Mouse (Mus musculus) MEL (cell line): Measurements from ENCODE around the gene Katnbl1. TPM values are rescaled to one million over a fixed set of nuclear protein-coding genes. Genes with fewer than 3 reads are reported as not detected.

Experiments used
- DNase-seq: peaks from one replicate; pipeline ENCODE4 v3.0.0; 2011; ENCODE audit warnings: low read depth, low spot score
- H3K27ac ChIP-seq: 2 replicates; pipeline ENCODE4 v1.5.1; 2012; ENCODE audit warnings: low read depth, mild to moderate bottlenecking, control low read depth, low read length, moderate library complexity; ENCODE audit not compliant: control insufficient read depth
- H3K27me3 ChIP-seq, 2 experiments: fragments of 150-350 bp in 1 of 2; sonication (generic) in 1 of 2; 2 replicates each; pipeline ENCODE4 v1.6.1; 2012; ENCODE audit warnings: low read length in 2 of 2, mild to moderate bottlenecking in 2 of 2, improper control_type of control experiment in 1 of 2, moderate library complexity in 1 of 2; ENCODE audit not compliant: insufficient read depth in 2 of 2, control insufficient read depth in 1 of 2
- H3K36me3 ChIP-seq, 2 experiments: 2 replicates each; pipeline ENCODE4 v1.6.1; 2012 to 2014; ENCODE audit warnings: low read length in 2 of 2, improper control_type of control experiment in 1 of 2, inconsistent platforms in 1 of 2, mild to moderate bottlenecking in 1 of 2; ENCODE audit not compliant: insufficient read depth in 2 of 2, control insufficient read depth in 1 of 2
- H3K4me1 ChIP-seq, 2 experiments: fragments of 150-350 bp in 1 of 2; sonication (generic) in 1 of 2; 2 replicates each; pipeline ENCODE4 v1.6.1; 2012; ENCODE audit warnings: low read length in 2 of 2, improper control_type of control experiment in 1 of 2, mild to moderate bottlenecking in 1 of 2; ENCODE audit not compliant: insufficient read depth in 2 of 2, control insufficient read depth in 1 of 2
- H3K4me3 ChIP-seq, 2 experiments: fragments of 150-350 bp in 1 of 2; sonication (generic) in 1 of 2; 2 replicates each; pipeline ENCODE4 v1.5.1; 2012; ENCODE audit warnings: low read depth in 2 of 2, low read length in 2 of 2, mild to moderate bottlenecking in 2 of 2, moderate library complexity in 2 of 2, control low read depth in 1 of 2, improper control_type of control experiment in 1 of 2; ENCODE audit not compliant: control insufficient read depth in 1 of 2, insufficient read depth in 1 of 2
- H3K79me2 ChIP-seq: 2 replicates; pipeline ENCODE4 v1.6.1; 2012; ENCODE audit warnings: mild to moderate bottlenecking, low read length, moderate library complexity; ENCODE audit not compliant: control insufficient read depth, poor library complexity, insufficient read depth
- H3K9ac ChIP-seq: 2 replicates; pipeline ENCODE4 v1.6.1; 2012; ENCODE audit warnings: low read depth, mild to moderate bottlenecking, control low read depth, low read length, moderate library complexity; ENCODE audit not compliant: control insufficient read depth, poor library complexity, severe bottlenecking
- H3K9me3 ChIP-seq: fragments of 150-350 bp; sonication (generic); replicated peaks from 2 replicates; pipeline ENCODE4 v1.6.1; 2012; ENCODE audit warnings: mild to moderate bottlenecking, low read length, improper control_type of control experiment, moderate library complexity; ENCODE audit not compliant: insufficient read depth
- BHLHE40 ChIP-seq: IDR thresholded peaks from 2 replicates; pipeline ENCODE4 v1.6.1; 2012; ENCODE audit warnings: low read depth, mild to moderate bottlenecking, inconsistent platforms, low read length, improper control_type of control experiment, borderline replicate concordance
- CHD2 ChIP-seq: IDR thresholded peaks from 2 replicates; pipeline ENCODE4 v1.6.1; 2011; ENCODE audit warnings: low read length, improper control_type of control experiment
- ELF1 ChIP-seq: IDR thresholded peaks from 2 replicates; pipeline ENCODE4 v1.6.1; 2014; ENCODE audit warnings: low read depth, mild to moderate bottlenecking, inconsistent platforms, low read length, improper control_type of control experiment, moderate library complexity
- EP300 ChIP-seq, 2 experiments: IDR thresholded peaks; 2 replicates each; pipeline ENCODE4 v1.6.1; 2011; ENCODE audit warnings: improper control_type of control experiment in 2 of 2, low read length in 2 of 2, low read depth in 1 of 2, mild to moderate bottlenecking in 1 of 2
- ETS1 ChIP-seq: IDR thresholded peaks from 2 replicates; pipeline ENCODE4 v1.6.1; 2012; ENCODE audit warnings: low read depth, mild to moderate bottlenecking, inconsistent platforms, low read length, improper control_type of control experiment, moderate library complexity
- GABPA ChIP-seq: IDR thresholded peaks from 2 replicates; pipeline ENCODE4 v1.6.1; 2012; ENCODE audit warnings: low read depth, mild to moderate bottlenecking, inconsistent platforms, low read length, improper control_type of control experiment, moderate library complexity
- GATA1 ChIP-seq: IDR thresholded peaks from 2 replicates; pipeline ENCODE4 v1.6.1; 2011; ENCODE audit warnings: low read depth, low read length, improper control_type of control experiment
- HCFC1 ChIP-seq: IDR thresholded peaks from 2 replicates; pipeline ENCODE4 v1.6.1; 2012; ENCODE audit warnings: low read depth, mild to moderate bottlenecking, inconsistent platforms, low read length, improper control_type of control experiment, moderate library complexity
- JUND ChIP-seq: IDR thresholded peaks from 2 replicates; pipeline ENCODE4 v1.6.1; 2011; ENCODE audit warnings: low read depth, mild to moderate bottlenecking, improper control_type of control experiment, low read length
- KAT2A ChIP-seq: conservative IDR thresholded peaks from 2 replicates; pipeline ENCODE4 v1.6.1; 2012; ENCODE audit warnings: low read depth, low read length, improper control_type of control experiment, inconsistent platforms
- MAFK ChIP-seq: IDR thresholded peaks from 2 replicates; pipeline ENCODE4 v1.6.1; 2011; ENCODE audit warnings: low read depth, mild to moderate bottlenecking, low read length, improper control_type of control experiment, borderline replicate concordance
- MAX ChIP-seq: IDR thresholded peaks from 2 replicates; pipeline ENCODE4 v1.6.1; 2011; ENCODE audit warnings: low read length, improper control_type of control experiment
- MAZ ChIP-seq: IDR thresholded peaks from 2 replicates; pipeline ENCODE4 v1.6.1; 2012; ENCODE audit warnings: low read depth, mild to moderate bottlenecking, inconsistent platforms, low read length, improper control_type of control experiment
- MEF2A ChIP-seq: IDR thresholded peaks from 2 replicates; pipeline ENCODE4 v1.6.1; 2014; ENCODE audit warnings: low read depth, mild to moderate bottlenecking, inconsistent platforms, low read length, improper control_type of control experiment; ENCODE audit not compliant: poor library complexity, insufficient replicate concordance, severe bottlenecking; ENCODE audit errors: extremely low read depth
- MXI1 ChIP-seq: IDR thresholded peaks from 2 replicates; pipeline ENCODE4 v1.6.1; 2011; ENCODE audit warnings: mild to moderate bottlenecking, low read depth, low read length, improper control_type of control experiment
- MYB ChIP-seq: IDR thresholded peaks from 2 replicates; pipeline ENCODE4 v1.6.1; 2011; ENCODE audit warnings: mild to moderate bottlenecking, low read depth, low read length, improper control_type of control experiment
- MYC ChIP-seq: IDR thresholded peaks from 2 replicates; pipeline ENCODE4 v1.6.1; 2011; ENCODE audit warnings: low read depth, mild to moderate bottlenecking, low read length, improper control_type of control experiment, moderate library complexity
- NELFE ChIP-seq: IDR thresholded peaks from 2 replicates; pipeline ENCODE4 v1.6.1; 2011; ENCODE audit warnings: low read depth, low read length, improper control_type of control experiment
- NRF1 ChIP-seq: IDR thresholded peaks from 2 replicates; pipeline ENCODE4 v1.6.1; 2014; ENCODE audit warnings: low read depth, mild to moderate bottlenecking, inconsistent platforms, low read length, improper control_type of control experiment, moderate library complexity; ENCODE audit not compliant: poor library complexity, insufficient read depth, severe bottlenecking
- POLR2A ChIP-seq, 2 experiments: IDR thresholded peaks; 2 replicates each; pipeline ENCODE4 v1.6.1; 2011 to 2012; ENCODE audit warnings: low read length in 2 of 2, mild to moderate bottlenecking in 2 of 2, control low read depth in 1 of 2, improper control_type of control experiment in 1 of 2, low read depth in 1 of 2, moderate library complexity in 1 of 2; ENCODE audit not compliant: control insufficient read depth in 1 of 2, insufficient read depth in 1 of 2, poor library complexity in 1 of 2
- POLR2AphosphoS5 ChIP-seq: IDR thresholded peaks from 2 replicates; pipeline ENCODE4 v1.6.1; 2012; ENCODE audit warnings: low read depth, borderline replicate concordance, mild to moderate bottlenecking, inconsistent platforms, low read length, moderate library complexity, mixed read lengths
- RAD21 ChIP-seq: IDR thresholded peaks from 2 replicates; pipeline ENCODE4 v1.6.1; 2011; ENCODE audit warnings: mild to moderate bottlenecking, low read depth, low read length, improper control_type of control experiment
- RCOR1 ChIP-seq: IDR thresholded peaks from 2 replicates; pipeline ENCODE4 v1.6.1; 2012; ENCODE audit warnings: low read depth, mild to moderate bottlenecking, inconsistent platforms, low read length, improper control_type of control experiment
- SIN3A ChIP-seq: IDR thresholded peaks from 2 replicates; pipeline ENCODE4 v1.6.1; 2012; ENCODE audit warnings: low read length, improper control_type of control experiment, inconsistent platforms
- SMC3 ChIP-seq: IDR thresholded peaks from 2 replicates; pipeline ENCODE4 v1.6.1; 2011; ENCODE audit warnings: low read depth, low read length, improper control_type of control experiment
- TAL1 ChIP-seq: IDR thresholded peaks from 2 replicates; pipeline ENCODE4 v1.6.1; 2012; ENCODE audit warnings: mild to moderate bottlenecking, inconsistent platforms, low read length, moderate library complexity, mixed read lengths
- TBP ChIP-seq: IDR thresholded peaks from 2 replicates; pipeline ENCODE4 v1.8.0; 2011; ENCODE audit warnings: low read depth, low read length, improper control_type of control experiment
- TCF12 ChIP-seq: IDR thresholded peaks from 2 replicates; pipeline ENCODE4 v1.6.1; 2014; ENCODE audit warnings: low read depth, mild to moderate bottlenecking, inconsistent platforms, low read length, improper control_type of control experiment, moderate library complexity
- UBTF ChIP-seq: IDR thresholded peaks from 2 replicates; pipeline ENCODE4 v1.6.1; 2012; ENCODE audit warnings: low read depth, mild to moderate bottlenecking, inconsistent platforms, low read length, improper control_type of control experiment, moderate library complexity, borderline replicate concordance; ENCODE audit not compliant: insufficient read depth
- USF1 ChIP-seq: IDR thresholded peaks from 2 replicates; pipeline ENCODE4 v1.6.1; 2014; ENCODE audit warnings: low read depth, mild to moderate bottlenecking, inconsistent platforms, low read length, improper control_type of control experiment, moderate library complexity
- USF2 ChIP-seq, 2 experiments: IDR thresholded peaks; 2 replicates each; pipeline ENCODE4 v1.6.1; 2011 to 2012; ENCODE audit warnings: improper control_type of control experiment in 2 of 2, low read length in 2 of 2, borderline replicate concordance in 1 of 2, inconsistent platforms in 1 of 2, low read depth in 1 of 2, mild to moderate bottlenecking in 1 of 2; ENCODE audit not compliant: insufficient read depth in 1 of 2
- ZKSCAN1 ChIP-seq: IDR thresholded peaks from 2 replicates; pipeline ENCODE4 v1.6.1; 2012; ENCODE audit warnings: low read depth, mild to moderate bottlenecking, inconsistent platforms, low read length, improper control_type of control experiment, moderate library complexity
- ZMIZ1 ChIP-seq: IDR thresholded peaks from 2 replicates; pipeline ENCODE4 v1.6.1; 2012; ENCODE audit warnings: low read depth, mild to moderate bottlenecking, inconsistent platforms, low read length, improper control_type of control experiment, moderate library complexity
- ZNF384 ChIP-seq: IDR thresholded peaks from 2 replicates; pipeline ENCODE4 v1.6.1; 2012; ENCODE audit warnings: low read depth, mild to moderate bottlenecking, inconsistent platforms, low read length, improper control_type of control experiment
- polyA plus RNA-seq, 2 experiments: library from polyadenylated mRNA; stranded (reverse) in 1 of 2; unstranded in 1 of 2; fragments of >175 nt in 1 of 2; fragments of >200 nt in 1 of 2; gene quantifications; 2 replicates each; pipeline versions ENCODE4 v1.2.1 to v1.2.4; 2012; ENCODE audit warnings: low replicate concordance in 2 of 2, low read depth in 1 of 2; ENCODE audit not compliant: insufficient read length in 2 of 2, insufficient read depth in 1 of 2, missing spikeins in 1 of 2
- total RNA-seq: library from RNA; depleted of rRNA; stranded (reverse); fragments of 300-350 nt; gene quantifications from 2 replicates; pipeline ENCODE4 v1.2.3, GENCODE M21; 2012

The Katnbl1 gene
- total and polyA plus RNA-seq, 3 experiments, result 12.6 to 16.6 TPM; not detected in 1

- peaks cover 12 to 24% of the 10 kb centered on the region in 2 experiments for H3K4me1 ChIP-seq
- peak overlapping the region in 1 of 2 experiments; percentile 12; a peak in 2 of 4 replicates for H3K4me3 ChIP-seq
- H3K36me3 ChIP-seq, result peaks cover 0 to 27% of the 10 kb centered on the region in 2 experiments; a peak in 2 of 4 replicates
- H3K27me3 ChIP-seq, result no peaks in the 10 kb centered on the region
- peak; percentile 89 for DNase-seq
- TF ChIP-seq MAFK, result peak; percentile 94
- TF ChIP-seq POLR2A (IDR thresholded peaks at IDR 0.05; ENCODE audit: control insufficient read depth in 1 of 2, insufficient read depth in 1 of 2, low read depth in 1 of 2, low read length in 2 of 2, poor library complexity in 1 of 2), result peak in 1 of 2 experiments; percentile 41; a peak in 1 of 4 replicates
- no peak for TF ChIP-seq SMC3
- TF ChIP-seq TBP, result peak; percentile 41; the same call in 1 of the 2 replicates
- TF ChIP-seq UBTF, result no peak
- no peak for TF ChIP-seq ZMIZ1
- no peak for TF ChIP-seq ZNF384
- no peak for TF ChIP-seq TCF12
- no peak for TF ChIP-seq JUND
- no peak for TF ChIP-seq NELFE
- no peak for TF ChIP-seq POLR2AphosphoS5
- no peak for TF ChIP-seq MEF2A
- TF ChIP-seq NRF1, result 0 out of 2 replicates have a peak, but pooled peaks have one; percentile 10
- no peak for TF ChIP-seq TAL1
- TF ChIP-seq GATA1, result no peak
- no peak for TF ChIP-seq RCOR1
- TF ChIP-seq ZKSCAN1, result no peak
- peak; percentile 68; the same call in 1 of the 2 replicates for TF ChIP-seq MYC
- peak; percentile 95 for TF ChIP-seq GABPA
- peak in 1 of 2 experiments; percentile 40; a peak in 2 of 4 replicates for TF ChIP-seq EP300 (IDR thresholded peaks at IDR 0.05; ENCODE audit: low read depth in 1 of 2, low read length in 2 of 2)
- TF ChIP-seq ELF1, result no peak
- TF ChIP-seq USF1, result peak; percentile 75
- TF ChIP-seq ETS1, result peak; percentile 82
- TF ChIP-seq KAT2A, result no peak
- TF ChIP-seq CHD2, result no peak
- no peak for TF ChIP-seq MYB
- peak; percentile 47; the same call in 1 of the 2 replicates for TF ChIP-seq BHLHE40
- peak; percentile 73 for TF ChIP-seq SIN3A
- peak; percentile 93 for TF ChIP-seq MXI1
- no peak for TF ChIP-seq MAZ
- TF ChIP-seq HCFC1, result peak; percentile 40; the same call in 1 of the 2 replicates
- TF ChIP-seq USF2 (IDR thresholded peaks at IDR 0.05; ENCODE audit: borderline replicate concordance in 1 of 2, insufficient read depth in 1 of 2, low read depth in 1 of 2, low read length in 2 of 2), result no peak
- TF ChIP-seq MAX, result peak; percentile 52; the same call in 1 of the 2 replicates
- TF ChIP-seq RAD21, result no peak
- H3K27ac ChIP-seq, result peak overlapping the region; percentile 2; the same call in 1 of the 2 replicates
- H3K9me3 ChIP-seq, result no peaks in the 10 kb centered on the region
- no peak overlapping the region for H3K9ac ChIP-seq
- H3K79me2 ChIP-seq, result no peaks in the 10 kb centered on the region
Measured at GRCm38 (mm10) chr2:112433359-112433758, 54.3 kb downstream of the Katnbl1 start.
